Mouse (Mus musculus) liver, embryonic 11.5 days (tissue): Measurements from ENCODE around the gene Cdkl1. TPM values are rescaled to one million over a fixed set of nuclear protein-coding genes. Genes with fewer than 3 reads are reported as not detected.
A peak's percentile ranks its signal among the peaks of the same experiment; 100 is the strongest.

Experiments
- ATAC-seq: fragments of 200-750 bp; cut with Nextera tagmentation; replicated peaks from 2 replicates; pipeline ENCODE4 v1.8.0; 2017; ENCODE audit warnings: moderate number of reproducible peaks, mild to moderate bottlenecking, moderate TSS enrichment, moderate library complexity; ENCODE audit not compliant: low FRiP score
- DNase-seq: peaks from one replicate; pipeline ENCODE4 v3.0.0-alpha.2; 2017; ENCODE audit warnings: low spot score
- H3K27ac ChIP-seq: fragments of 300-500 bp; sonication (generic); 2 replicates; pipeline ENCODE4 v1.5.1; 2014; ENCODE audit warnings: mild to moderate bottlenecking, low read depth, low read length, control low read depth
- H3K27me3 ChIP-seq: fragments of 300-500 bp; sonication (generic); replicated peaks from 2 replicates; pipeline ENCODE4 v1.6.1; 2014; ENCODE audit warnings: low read length, mixed read lengths; ENCODE audit not compliant: control insufficient read depth, insufficient read depth
- H3K36me3 ChIP-seq: fragments of 300-500 bp; sonication (generic); 2 replicates; pipeline ENCODE4 v1.6.1; 2014; ENCODE audit warnings: mild to moderate bottlenecking, low read length, moderate library complexity, mixed read lengths; ENCODE audit not compliant: control insufficient read depth, insufficient read depth
- H3K4me1 ChIP-seq: fragments of 300-500 bp; sonication (generic); replicated peaks from 2 replicates; pipeline ENCODE4 v1.6.1; 2014; ENCODE audit warnings: low read length, mixed read lengths; ENCODE audit not compliant: control insufficient read depth, insufficient read depth
- H3K4me2 ChIP-seq: fragments of 300-500 bp; sonication (generic); 2 replicates; pipeline ENCODE4 v1.6.1; 2014; ENCODE audit warnings: mild to moderate bottlenecking, control low read depth, moderate library complexity
- H3K4me3 ChIP-seq: fragments of 300-500 bp; sonication (generic); 2 replicates; pipeline ENCODE4 v1.5.1; 2014; ENCODE audit warnings: low read depth, low read length, control low read depth
- H3K9ac ChIP-seq: fragments of 300-500 bp; sonication (generic); 2 replicates; pipeline ENCODE4 v1.6.1; 2014; ENCODE audit warnings: low read depth, low read length, control low read depth
- H3K9me3 ChIP-seq: fragments of 300-500 bp; sonication (generic); 2 replicates; pipeline ENCODE4 v1.6.1; 2016; ENCODE audit warnings: low read length, inconsistent platforms, mixed read lengths; ENCODE audit not compliant: control insufficient read depth
- WGBS: fragments of 180-500 bp; shearing (Covaris S2); extraction: QIAGEN DNeasy Blood & Tissue Kit; methylation state at CpG from one replicate; pipeline ENCODE4 v1.1.7; 2014; 5-methylcytosine and 5-hydroxymethylcytosine counted together
- polyA plus RNA-seq: library from polyadenylated mRNA; unstranded; fragments of >200 nt; fragmentation: Nextera tagmentation; extraction: Ambion mirVana; gene quantifications from 2 replicates; pipeline ENCODE4 v1.2.1, GENCODE M21; 2014

The Cdkl1 gene
- polyA plus RNA-seq, 1 experiment from 2014 or later, result 0.52 TPM

DNA sequence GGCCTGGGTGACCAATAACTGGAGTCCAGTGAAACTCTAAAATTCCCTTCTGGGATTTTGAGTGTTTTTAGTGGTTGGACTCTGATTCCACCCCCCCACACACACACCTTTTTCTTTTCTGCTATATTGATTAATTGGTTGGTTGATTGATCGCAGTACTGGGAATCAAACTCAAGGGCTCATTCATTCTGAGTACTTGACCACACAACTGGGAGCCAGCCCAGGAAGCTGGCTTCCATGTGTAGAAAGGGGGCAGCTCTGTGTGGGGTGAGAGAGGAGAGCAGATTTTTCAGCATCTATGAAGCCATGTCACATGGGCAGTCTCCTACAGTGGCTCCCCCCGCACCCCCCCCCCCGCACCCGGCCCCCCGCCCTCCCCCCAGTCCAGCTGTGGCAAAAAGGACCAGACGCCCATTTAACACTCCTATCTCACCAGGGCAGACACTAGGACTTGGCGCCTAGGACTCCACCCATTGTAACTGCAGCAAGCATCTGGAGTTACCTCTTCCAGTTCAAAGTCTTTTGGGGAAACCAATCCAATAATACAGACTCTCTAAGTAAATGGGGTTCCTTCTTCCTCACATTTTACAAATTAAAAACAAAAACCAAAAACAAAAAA is 31.7 kb downstream of the Cdkl1 start:
- peak overlapping the region; percentile 65 for H3K9ac ChIP-seq
- no peak for DNase-seq

GRCm38 (mm10) chr12:69758221-69759185 is 32.6 kb downstream of the Cdkl1 start:
- peak overlapping the region; percentile 97 for H3K27ac ChIP-seq
- H3K4me3 ChIP-seq, result peak overlapping the region; percentile 40
- 3% methylated on average over 20 of the region's 22 CpGs for WGBS
- peaks cover 21% of the 10 kb centered on the region for H3K4me1 ChIP-seq
- DNase-seq, result peak; percentile 71
- no peaks in the 10 kb centered on the region for H3K9me3 ChIP-seq
- H3K27me3 ChIP-seq, result no peaks in the 10 kb centered on the region
- ATAC-seq, result peak; percentile 47
- peak overlapping the region; percentile 65 for H3K9ac ChIP-seq
- H3K4me2 ChIP-seq, result peak overlapping the region; percentile 82
- no peaks in the 10 kb centered on the region for H3K36me3 ChIP-seq

More for the DNA sequence above, 31.7 kb downstream of the Cdkl1 start:
- peak; percentile 81 for ATAC-seq
- Histone ChIP-seq H3K9me3 (no peaks in the 10 kb centered on the region), H3K4me1 (peaks cover 19% of the 10 kb centered on the region), H3K27ac (peak overlapping the region; percentile 97), H3K27me3 (no peaks in the 10 kb centered on the region), H3K36me3 (no peaks in the 10 kb centered on the region), H3K4me3 (peak overlapping the region; percentile 40), H3K4me2 (peak overlapping the region; percentile 82)
- 16% methylated on average over 7 of the region's 7 CpGs for WGBS

DNA sequence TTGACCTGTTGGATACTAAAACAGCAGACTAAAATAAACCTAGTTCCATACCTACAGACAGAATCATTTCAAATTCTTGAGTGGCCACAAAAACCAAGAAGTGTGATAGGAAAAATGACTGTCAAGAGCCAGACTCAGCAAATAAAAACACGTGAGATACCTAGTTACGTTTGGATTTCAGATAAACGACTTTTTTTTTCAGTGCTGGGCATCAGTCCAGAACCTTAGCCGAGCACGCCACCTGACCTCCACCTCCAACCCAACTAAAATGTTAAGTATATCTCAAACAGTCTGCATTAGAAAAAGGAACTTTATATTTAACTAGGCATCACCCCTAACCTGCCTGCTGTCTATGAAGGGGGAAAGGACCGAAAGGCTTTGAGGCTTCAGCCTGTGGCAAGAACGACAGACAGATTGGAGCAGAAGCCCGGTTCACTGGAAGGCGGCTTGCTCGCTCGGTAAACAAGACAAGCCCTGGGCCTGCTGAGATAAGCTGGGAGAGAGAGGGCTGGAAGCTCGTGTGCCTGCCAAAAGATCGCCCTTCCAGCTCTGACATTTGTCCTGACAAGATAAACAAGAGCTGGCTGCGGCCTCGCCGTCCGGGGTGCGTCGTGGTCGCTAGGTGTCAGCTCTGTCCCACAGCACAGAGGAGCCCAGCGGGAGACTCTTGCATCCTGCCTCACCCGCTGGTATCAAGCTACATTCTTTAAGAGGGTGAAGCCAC is 33.5 kb downstream of the Cdkl1 start:
- H3K9me3 ChIP-seq, result no peaks in the 10 kb centered on the region
- peak overlapping the region; percentile 82 for H3K4me2 ChIP-seq
- no peaks in the 10 kb centered on the region for H3K36me3 ChIP-seq
- ATAC-seq (peak; percentile 93), DNase-seq (peak; percentile 84)
- H3K9ac ChIP-seq, result peak overlapping the region; percentile 46
- H3K4me3 ChIP-seq, result 0 out of 2 replicates have a peak overlapping the region, but pooled peaks have one; percentile 24
- H3K27ac ChIP-seq, result peak overlapping the region; percentile 97
- 6% methylated on average over 22 of the region's 22 CpGs for WGBS
- peaks cover 21% of the 10 kb centered on the region for H3K4me1 ChIP-seq
- no peaks in the 10 kb centered on the region for H3K27me3 ChIP-seq

- Histone ChIP-seq H3K36me3 (no peaks in the 10 kb centered on the region), H3K4me2 (no peak overlapping the region), H3K27me3 (no peaks in the 10 kb centered on the region), H3K27ac (no peak overlapping the region), H3K4me1 (peaks cover 21% of the 10 kb centered on the region), H3K9ac (no peak overlapping the region), H3K9me3 (no peaks in the 10 kb centered on the region), H3K4me3 (no peak overlapping the region)
- no peak for ATAC-seq
- DNase-seq, result no peak
- WGBS, result 77% methylated on average over 5 of the region's 5 CpGs
Observed at GRCm38 (mm10) chr12:69756015-69756414, 35.1 kb downstream of the Cdkl1 start.

GRCm38 (mm10) chr12:69753936-69754335 is 37.1 kb downstream of the Cdkl1 start:
- ATAC-seq, result no peak
- H3K9ac ChIP-seq, result no peak overlapping the region
- H3K27ac ChIP-seq, result no peak overlapping the region
- peaks cover 13% of the 10 kb centered on the region for H3K4me1 ChIP-seq
- H3K4me2 ChIP-seq, result no peak overlapping the region
- 84% methylated on average over 5 of the region's 5 CpGs for WGBS
- H3K4me3 ChIP-seq, result no peak overlapping the region
- H3K36me3 ChIP-seq, result no peaks in the 10 kb centered on the region
- no peaks in the 10 kb centered on the region for H3K9me3 ChIP-seq
- no peaks in the 10 kb centered on the region for H3K27me3 ChIP-seq
- DNase-seq, result no peak

DNA sequence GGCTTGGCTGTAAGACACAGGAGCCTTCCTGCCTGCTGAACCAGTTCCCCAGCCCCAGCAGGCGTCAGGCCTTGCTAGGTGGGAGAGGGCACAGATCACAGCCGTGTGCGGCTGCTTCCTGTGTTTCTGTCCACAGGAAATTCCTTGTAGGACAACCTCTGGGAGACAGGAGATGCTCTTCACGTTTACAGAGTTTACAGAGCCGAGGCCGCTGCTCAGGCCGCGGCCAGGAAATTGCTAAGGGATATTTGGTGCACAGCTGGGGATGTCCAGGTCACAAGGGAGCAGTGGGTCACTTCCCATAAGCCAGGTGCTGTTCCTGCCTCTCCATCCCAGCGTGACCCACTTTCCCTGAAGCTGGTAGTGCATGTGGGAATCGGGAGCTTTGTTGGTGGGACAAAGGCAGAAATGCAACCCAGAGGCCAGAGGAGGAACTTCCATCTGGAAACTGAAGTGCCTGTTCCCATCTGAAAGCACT is 39.2 kb downstream of the Cdkl1 start:
- no peak for DNase-seq
- Histone ChIP-seq H3K4me2 (no peak overlapping the region), H3K9ac (no peak overlapping the region), H3K27ac (no peak overlapping the region), H3K27me3 (no peaks in the 10 kb centered on the region), H3K9me3 (no peaks in the 10 kb centered on the region), H3K4me3 (no peak overlapping the region), H3K36me3 (no peaks in the 10 kb centered on the region), H3K4me1 (peaks cover 5% of the 10 kb centered on the region)
- 0 out of 2 replicates have a peak, but pooled peaks have one; percentile 15 for ATAC-seq
- WGBS, result 44% methylated on average over 10 of the region's 10 CpGs

GRCm38 (mm10) chr12:69744138-69744537 is 46.9 kb downstream of the Cdkl1 start:
- H3K4me1 ChIP-seq, result peaks cover 5% of the 10 kb centered on the region

DNA sequence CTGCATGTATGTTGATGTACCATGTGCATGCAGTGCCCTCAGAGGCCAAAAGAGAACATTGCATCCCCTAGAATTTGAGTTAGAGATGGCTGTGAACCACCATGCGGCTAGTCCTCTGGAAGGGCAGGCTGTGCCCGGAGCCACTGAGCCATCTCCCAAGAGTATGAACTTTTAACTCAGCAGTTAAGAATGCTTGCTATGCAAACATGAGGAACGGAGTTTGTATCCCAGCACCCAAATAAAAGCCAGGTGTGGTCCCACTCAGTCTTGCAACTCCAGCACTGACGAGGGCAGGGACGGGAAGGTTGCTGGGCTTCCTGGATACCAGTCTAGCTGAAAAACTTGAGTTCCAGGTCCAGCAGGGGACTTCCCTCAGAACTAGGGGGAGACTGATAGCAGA is 49.1 kb downstream of the Cdkl1 start:
- no peak overlapping the region for H3K9ac ChIP-seq
- DNase-seq (no peak), ATAC-seq (no peak)
- H3K9me3 ChIP-seq, result no peaks in the 10 kb centered on the region
- no peak overlapping the region for H3K27ac ChIP-seq
- 0 out of 2 replicates have a peak, but pooled peaks cover 2% of the 10 kb centered on the region for H3K36me3 ChIP-seq
- no peaks in the 10 kb centered on the region for H3K27me3 ChIP-seq
- H3K4me2 ChIP-seq, result no peak overlapping the region
- H3K4me3 ChIP-seq, result no peak overlapping the region
- peaks cover 4% of the 10 kb centered on the region for H3K4me1 ChIP-seq
- WGBS, result 86% methylated on average over 5 of the region's 5 CpGs

More at GRCm38 (mm10) chr12:69744138-69744537, 46.9 kb downstream of the Cdkl1 start:
- Histone ChIP-seq H3K27me3 (no peaks in the 10 kb centered on the region), H3K36me3 (0 out of 2 replicates have a peak, but pooled peaks cover 2% of the 10 kb centered on the region), H3K4me2 (no peak overlapping the region), H3K9ac (no peak overlapping the region), H3K9me3 (no peaks in the 10 kb centered on the region), H3K4me3 (no peak overlapping the region), H3K27ac (no peak overlapping the region)
- WGBS, result 82% methylated on average over 5 of the region's 5 CpGs
- DNase-seq, result no peak
- ATAC-seq, result no peak
